Comparison of ENCODE assay signal across 35 mouse cellular contexts in genomic region chr1:46817934-46818333, GRCm38 (mm10).
"Had no signal": no experiment of that assay in that cellular context is flagged by ENCODE, and none has a peak within 500 bp of the region (broad histone marks: within the 10 kb centered on the region; RNA-seq: fewer than 3 reads in every experiment).

No protein-coding gene starts in this region.

- H3K27ac ChIP-seq: heart, adult 2 months; heart, embryonic 10.5 days; heart, embryonic 13.5 days; heart, embryonic 15.5 days; hindbrain, embryonic 10.5 days; hindbrain, embryonic 12.5 days; hindbrain, embryonic 13.5 days; hindbrain, embryonic 14.5 days; hindbrain, embryonic 15.5 days; hindbrain, postnatal 0 days; intestine, embryonic 15.5 days; kidney, embryonic 15.5 days; kidney, postnatal 0 days; layer of hippocampus, adult 2 months had no signal

- H3K4me1 ChIP-seq: heart, embryonic 10.5 days; heart, embryonic 12.5 days; heart, embryonic 13.5 days; heart, embryonic 15.5 days; hindbrain, embryonic 10.5 days; hindbrain, embryonic 12.5 days; hindbrain, embryonic 13.5 days; hindbrain, embryonic 15.5 days; intestine, embryonic 15.5 days; kidney, embryonic 15.5 days had no signal

- H3K9ac ChIP-seq: heart, embryonic 12.5 days; heart, embryonic 13.5 days; heart, embryonic 15.5 days; hindbrain, embryonic 12.5 days; hindbrain, embryonic 13.5 days; hindbrain, embryonic 14.5 days; hindbrain, embryonic 15.5 days; intestine, embryonic 15.5 days; kidney, embryonic 15.5 days had no signal

- ATAC-seq: hindbrain, embryonic 16.5 days; hindbrain, postnatal 0 days; inflammation-experienced regulatory T-cells, adult 6 months; intestine, embryonic 15.5 days; intestine, embryonic 16.5 days; intestine, postnatal 0 days had no signal

- H3K27me3 ChIP-seq: heart, embryonic 12.5 days; heart, embryonic 13.5 days; heart, embryonic 15.5 days; hindbrain, embryonic 12.5 days; hindbrain, embryonic 13.5 days; hindbrain, embryonic 15.5 days; intestine, embryonic 15.5 days; kidney, embryonic 15.5 days had no signal

- DNase-seq: heart, adult 2 months; heart, postnatal 10 days; heart, postnatal 14 days; heart, postnatal 36 days; heart, postnatal 4 days; kidney, adult 11 months; kidney, adult 18-20 months; kidney, adult 2 months; kidney, adult 8-10 months; kidney, adult 9 months; kidney, postnatal 10 days; kidney, postnatal 14 days; kidney, postnatal 25 days; kidney, postnatal 36 days; kidney, postnatal 4 days; layer of hippocampus, adult 9-11 months had no signal

- H3K4me3 ChIP-seq: heart, adult 2 months; heart, embryonic 10.5 days; heart, embryonic 12.5 days; heart, embryonic 13.5 days; heart, embryonic 15.5 days; hindbrain, embryonic 10.5 days; hindbrain, embryonic 12.5 days; hindbrain, embryonic 13.5 days; hindbrain, embryonic 15.5 days; intestine, embryonic 15.5 days; kidney, embryonic 15.5 days; layer of hippocampus, adult 2 months had no signal

- H3K9me3 ChIP-seq: heart, embryonic 10.5 days; heart, embryonic 12.5 days; heart, embryonic 13.5 days; heart, embryonic 15.5 days; hindbrain, embryonic 10.5 days; hindbrain, embryonic 12.5 days; hindbrain, embryonic 13.5 days; hindbrain, embryonic 15.5 days; intestine, embryonic 15.5 days; kidney, embryonic 15.5 days had no signal

- H3K4me2 ChIP-seq: heart, embryonic 11.5 days; heart, embryonic 12.5 days; heart, embryonic 13.5 days; heart, embryonic 15.5 days; hindbrain, embryonic 12.5 days; hindbrain, embryonic 13.5 days; hindbrain, embryonic 14.5 days; hindbrain, embryonic 15.5 days; intestine, embryonic 15.5 days; kidney, embryonic 15.5 days had no signal
